Mouse (Mus musculus): ENCODE measurements at regions not wholly inside any gene's neighbourhood (a gene's known extent, or its start where the extent isn't known, plus 50 kb on each side); places are given as distances from the start of the nearest gene placed in this dataset.

DNA sequence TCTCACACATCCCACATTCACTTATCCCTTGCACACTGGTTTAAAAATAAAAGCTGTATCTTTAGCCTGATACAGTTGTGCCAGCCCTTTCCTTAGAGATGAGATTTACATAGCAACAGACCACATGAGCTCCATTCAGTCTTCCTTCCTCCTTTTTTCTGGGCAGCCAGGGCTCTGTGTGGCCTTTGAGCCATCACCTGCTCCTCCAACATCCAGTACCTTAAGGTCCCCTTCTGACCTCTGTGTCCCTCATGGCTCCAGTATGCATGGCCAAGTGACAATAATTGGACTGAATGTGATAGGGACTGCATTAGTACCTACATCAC, 210.3 kb upstream of the Arpp21 start:
- TF ChIP-seq CTCF (conservative IDR thresholded peaks at IDR 0.05; ENCODE audit: low read length): no peak
- no peak for TF ChIP-seq NANOG (IDR thresholded peaks at IDR 0.05; ENCODE audit: borderline replicate concordance, low read length)
